Mouse (Mus musculus) erythroblast, embryonic 14.5 days (primary cell): ENCODE results near the gene Ddx10. TPM values are rescaled to one million over a fixed set of nuclear protein-coding genes. Genes with fewer than 3 reads are reported as not detected.
"Not testable (repeated sequence)": the region's sequence is repeated elsewhere in the genome, so short reads cannot be mapped to it uniquely, and the experiment has no call there.

Experiments
- H3K27me3 ChIP-seq: 2 replicates; pipeline ENCODE4 v1.6.1; 2012; ENCODE audit warnings: inconsistent platforms; ENCODE audit not compliant: control insufficient read depth
- H3K36me3 ChIP-seq: 2 replicates; pipeline ENCODE4 v1.6.1; 2012; ENCODE audit warnings: mild to moderate bottlenecking, inconsistent platforms; ENCODE audit not compliant: control insufficient read depth
- H3K4me1 ChIP-seq: 2 replicates; pipeline ENCODE4 v1.6.1; 2012; ENCODE audit warnings: inconsistent platforms; ENCODE audit not compliant: control insufficient read depth
- H3K4me3 ChIP-seq: replicated peaks from 2 replicates; pipeline ENCODE3; 2012; ENCODE audit warnings: moderate library complexity, mild to moderate bottlenecking, inconsistent platforms
- H3K9me3 ChIP-seq: 2 replicates; pipeline ENCODE4 v1.6.1; 2012; ENCODE audit warnings: low read length, inconsistent platforms, mixed read lengths; ENCODE audit not compliant: control insufficient read depth
- GATA1 ChIP-seq: IDR thresholded peaks from 2 replicates; pipeline ENCODE4 v1.6.1; 2012; ENCODE audit warnings: low read length, inconsistent platforms, mixed read lengths
- TAL1 ChIP-seq: IDR thresholded peaks from 3 replicates; pipeline ENCODE4 v1.6.1; 2012; ENCODE audit warnings: low read length, inconsistent platforms, mixed read lengths
- polyA plus RNA-seq: library from polyadenylated mRNA; stranded (reverse); fragments of >175 nt; gene quantifications from 2 replicates; pipeline ENCODE4 v1.2.3, GENCODE M21; 2012

Ddx10 gene
- polyA plus RNA-seq, 1 experiment: 0.11 TPM

DNA sequence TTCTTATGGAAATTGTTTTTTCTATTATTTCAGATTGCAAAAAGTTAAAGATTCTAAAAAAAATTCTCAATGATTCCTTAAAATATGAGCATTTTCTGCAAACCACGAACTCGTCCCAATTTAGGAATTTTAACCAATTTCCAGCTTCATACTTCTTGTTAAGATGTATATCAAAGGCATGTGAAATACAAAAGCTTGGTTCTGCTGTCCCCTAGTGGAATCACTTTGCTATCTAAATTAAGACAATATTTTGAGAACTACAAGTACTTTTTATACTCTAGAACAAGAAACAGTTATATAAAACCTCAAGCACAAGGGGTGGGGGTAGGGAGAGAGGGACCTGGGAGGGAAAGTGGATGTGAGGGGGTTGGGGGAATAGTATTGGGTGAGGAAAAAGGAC, 29.7 kb downstream of the Ddx10 start:
- H3K36me3 ChIP-seq: peaks cover 2% of the 10 kb centered on the region
- no peaks in the 10 kb centered on the region for H3K27me3 ChIP-seq
- no peaks in the 10 kb centered on the region for H3K4me1 ChIP-seq
- H3K9me3 ChIP-seq: no peaks in the 10 kb centered on the region
- TF ChIP-seq GATA1 (no peak), TAL1 (no peak)
- H3K4me3 ChIP-seq: no peak overlapping the region

DNA sequence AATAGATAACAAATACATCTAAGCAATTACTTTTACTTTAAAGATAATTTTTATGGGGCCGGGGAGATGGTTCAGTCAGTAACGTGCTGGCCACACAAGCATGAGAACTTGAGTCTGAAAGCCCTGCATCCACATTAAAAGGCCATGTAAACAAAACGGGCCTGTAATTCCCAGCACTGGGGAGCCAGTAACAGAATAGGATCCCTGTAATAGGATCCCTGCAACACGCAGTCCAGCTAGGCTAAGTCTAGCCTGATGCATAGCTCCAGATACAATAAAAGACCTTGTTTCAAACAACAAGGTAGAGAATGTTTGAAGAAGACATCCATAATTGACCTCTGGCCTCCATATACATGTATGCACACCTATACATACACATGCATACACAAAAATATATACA, 39.6 kb downstream of the Ddx10 start:
- no peaks in the 10 kb centered on the region for H3K4me1 ChIP-seq
- H3K4me3 ChIP-seq: no peak overlapping the region
- H3K36me3 ChIP-seq: peaks cover 12% of the 10 kb centered on the region
- no peaks in the 10 kb centered on the region for H3K9me3 ChIP-seq
- no peaks in the 10 kb centered on the region for H3K27me3 ChIP-seq
- TF ChIP-seq TAL1: no peak
- TF ChIP-seq GATA1: no peak

DNA sequence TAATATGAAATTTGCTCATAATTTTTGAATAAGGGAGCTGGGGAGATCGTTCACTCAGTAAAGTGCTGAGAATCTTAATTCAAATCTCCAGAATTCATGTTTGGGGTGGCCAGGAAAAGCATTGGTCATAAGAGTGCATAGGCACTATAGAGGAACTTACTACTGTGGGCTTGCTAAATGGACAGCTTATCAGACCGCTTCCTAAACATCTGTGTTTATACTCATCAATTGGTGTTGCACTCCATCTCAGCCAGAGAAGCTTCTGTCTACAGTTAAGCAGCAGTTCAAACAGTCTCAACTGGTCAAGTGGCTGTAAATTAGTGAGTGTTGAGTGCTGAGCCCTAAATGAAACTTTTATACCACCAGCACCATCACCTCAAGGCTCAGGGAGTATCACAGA, 73.3 kb downstream of the Ddx10 start:
- TF ChIP-seq TAL1 (no peak), GATA1 (no peak)
- no peaks in the 10 kb centered on the region for H3K9me3 ChIP-seq

GRCm38 (mm10) chr9:53173258-53173657, 74.6 kb downstream of the Ddx10 start:
- TF ChIP-seq TAL1 (no peak), GATA1 (no peak)
- H3K27me3 ChIP-seq: no peaks in the 10 kb centered on the region
- H3K4me3 ChIP-seq: no peak overlapping the region
- no peaks in the 10 kb centered on the region for H3K9me3 ChIP-seq
- no peaks in the 10 kb centered on the region for H3K36me3 ChIP-seq
- H3K4me1 ChIP-seq: peaks cover 5% of the 10 kb centered on the region

More for the DNA sequence above, 73.3 kb downstream of the Ddx10 start:
- Histone ChIP-seq H3K27me3 (no peaks in the 10 kb centered on the region), H3K4me3 (no peak overlapping the region), H3K4me1 (peaks cover 8% of the 10 kb centered on the region), H3K36me3 (no peaks in the 10 kb centered on the region)

DNA sequence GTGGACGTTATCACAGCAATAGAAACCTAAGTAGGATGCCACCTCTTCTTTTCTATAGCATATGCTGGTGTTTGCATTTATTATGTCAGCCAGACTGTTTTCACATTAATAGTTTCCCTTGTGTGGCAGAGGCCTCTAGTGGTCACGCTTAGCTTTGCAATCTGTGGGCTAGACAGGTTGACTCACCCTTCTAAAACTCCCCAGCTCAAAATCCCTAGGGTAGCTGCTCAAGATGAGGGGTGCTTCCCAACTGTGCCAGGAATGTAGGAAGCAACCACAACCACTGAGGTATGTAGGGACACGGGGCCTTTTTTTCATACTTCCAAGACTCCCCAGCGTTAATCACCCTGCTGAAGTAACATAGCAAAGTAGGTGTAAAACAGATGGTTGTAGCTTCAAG, 103.6 kb downstream of the Ddx10 start:
- Histone ChIP-seq H3K4me3 (no peak overlapping the region), H3K27me3 (no peaks in the 10 kb centered on the region), H3K9me3 (no peaks in the 10 kb centered on the region), H3K36me3 (no peaks in the 10 kb centered on the region), H3K4me1 (no peaks in the 10 kb centered on the region)
- TF ChIP-seq TAL1 (no peak), GATA1 (no peak)

GRCm38 (mm10) chr9:53143508-53143907, 104.3 kb downstream of the Ddx10 start:
- H3K9me3 ChIP-seq: no peaks in the 10 kb centered on the region
- H3K4me1 ChIP-seq: no peaks in the 10 kb centered on the region
- no peaks in the 10 kb centered on the region for H3K36me3 ChIP-seq
- no peak overlapping the region for H3K4me3 ChIP-seq
- no peak for TF ChIP-seq TAL1
- TF ChIP-seq GATA1: no peak
- no peaks in the 10 kb centered on the region for H3K27me3 ChIP-seq

GRCm38 (mm10) chr9:53142424-53142823, 105.4 kb downstream of the Ddx10 start:
- not testable (repeated sequence) for H3K4me1 ChIP-seq, H3K4me3 ChIP-seq, H3K27me3 ChIP-seq, H3K9me3 ChIP-seq, H3K36me3 ChIP-seq

GRCm38 (mm10) chr9:53140610-53141165, 107.2 kb downstream of the Ddx10 start:
- Histone ChIP-seq H3K4me3 (no peak overlapping the region), H3K36me3 (no peaks in the 10 kb centered on the region)
- no peak for TF ChIP-seq GATA1
- TF ChIP-seq TAL1: no peak

DNA sequence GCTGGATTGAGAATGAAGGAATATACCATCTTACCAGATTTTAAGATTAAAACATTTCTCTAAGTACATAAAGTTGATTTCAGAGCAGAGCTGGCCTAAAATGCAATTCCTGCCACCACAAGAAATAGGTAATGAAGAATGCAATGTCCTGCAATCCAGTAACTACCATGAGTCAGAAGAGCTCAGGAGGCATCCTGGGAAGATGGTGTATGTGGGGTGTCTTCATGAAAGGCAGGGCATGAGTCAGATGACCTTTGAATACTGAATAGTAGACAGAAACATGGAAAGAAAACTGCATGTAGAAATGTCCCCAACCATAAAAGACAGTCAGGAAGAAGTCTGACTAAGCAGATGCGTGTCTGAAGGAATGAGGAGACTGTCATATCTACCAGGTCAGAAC, 115.0 kb downstream of the Ddx10 start:
- H3K36me3 ChIP-seq: no peaks in the 10 kb centered on the region
- TF ChIP-seq TAL1 (no peak), GATA1 (no peak)

More at GRCm38 (mm10) chr9:53140610-53141165, 107.2 kb downstream of the Ddx10 start:
- H3K4me1 ChIP-seq: no peaks in the 10 kb centered on the region
- no peaks in the 10 kb centered on the region for H3K27me3 ChIP-seq
- no peaks in the 10 kb centered on the region for H3K9me3 ChIP-seq

DNA sequence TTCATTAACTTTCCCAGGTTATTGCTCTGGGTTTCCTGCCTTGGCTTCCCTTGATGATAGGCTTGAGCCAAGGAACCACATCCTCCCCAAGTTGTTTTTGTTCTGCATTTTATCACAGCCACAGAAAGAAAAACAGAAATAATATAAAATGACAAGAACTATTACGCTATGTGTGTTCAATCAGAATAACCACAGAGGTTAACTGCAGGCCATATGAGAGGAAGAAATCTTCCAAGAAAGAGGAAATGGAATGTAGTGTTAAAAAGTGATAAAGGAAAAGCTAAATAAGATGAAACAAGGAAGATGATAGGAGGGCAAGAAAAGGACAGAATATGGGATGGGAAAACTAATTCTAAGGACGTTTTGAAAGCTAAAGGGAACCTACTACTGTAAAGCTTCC, 117.4 kb downstream of the Ddx10 start:
- no peaks in the 10 kb centered on the region for H3K27me3 ChIP-seq
- no peaks in the 10 kb centered on the region for H3K36me3 ChIP-seq
- TF ChIP-seq TAL1 (no peak), GATA1 (no peak)
- H3K4me3 ChIP-seq: no peak overlapping the region
- H3K4me1 ChIP-seq: no peaks in the 10 kb centered on the region
- no peaks in the 10 kb centered on the region for H3K9me3 ChIP-seq

More for the DNA sequence above, 115.0 kb downstream of the Ddx10 start:
- no peaks in the 10 kb centered on the region for H3K9me3 ChIP-seq
- H3K4me1 ChIP-seq: no peaks in the 10 kb centered on the region
- H3K27me3 ChIP-seq: no peaks in the 10 kb centered on the region
- no peak overlapping the region for H3K4me3 ChIP-seq
